Mouse (Mus musculus) kidney, adult 2 months (tissue): ENCODE data around the gene Olfr1270.

Experiments
- CTCF ChIP-seq: fragments of 200-500 bp; conservative IDR thresholded peaks from 2 replicates; pipeline ENCODE4 v1.5.1; 2011; ENCODE audit warnings: low read depth, mild to moderate bottlenecking, control low read depth, low read length, moderate library complexity, mixed read lengths; ENCODE audit not compliant: insufficient read depth, insufficient read length
- POLR2A ChIP-seq: fragments of 200-500 bp; IDR thresholded peaks from one replicate; pipeline ENCODE4 v1.6.1; 2011; ENCODE audit warnings: low read depth, low read length, control low read depth

DNA sequence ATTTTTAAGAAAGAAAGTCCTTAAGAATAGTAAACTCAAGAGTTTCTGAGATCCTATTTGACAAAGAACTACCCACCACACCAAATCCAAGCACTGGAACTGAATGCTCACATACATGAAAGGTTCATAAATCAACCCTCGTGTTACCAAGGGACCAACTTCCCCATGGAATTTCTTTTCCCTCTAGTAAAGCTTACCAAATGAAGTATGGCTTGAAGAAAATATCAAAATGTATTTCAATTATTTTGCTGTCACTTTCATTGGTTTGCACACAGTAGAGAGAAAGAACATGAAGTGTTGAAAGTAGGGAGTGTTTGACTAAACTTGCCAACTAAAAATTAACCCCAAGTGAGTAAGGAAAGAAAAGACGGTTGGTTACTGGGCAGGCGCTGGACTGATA is at the start of gene Olfr1270:
- no peak for TF ChIP-seq CTCF
- TF ChIP-seq POLR2A, result no peak
